Comparison of ENCODE assay signal across 24 mouse cellular contexts in the genomic region with DNA sequence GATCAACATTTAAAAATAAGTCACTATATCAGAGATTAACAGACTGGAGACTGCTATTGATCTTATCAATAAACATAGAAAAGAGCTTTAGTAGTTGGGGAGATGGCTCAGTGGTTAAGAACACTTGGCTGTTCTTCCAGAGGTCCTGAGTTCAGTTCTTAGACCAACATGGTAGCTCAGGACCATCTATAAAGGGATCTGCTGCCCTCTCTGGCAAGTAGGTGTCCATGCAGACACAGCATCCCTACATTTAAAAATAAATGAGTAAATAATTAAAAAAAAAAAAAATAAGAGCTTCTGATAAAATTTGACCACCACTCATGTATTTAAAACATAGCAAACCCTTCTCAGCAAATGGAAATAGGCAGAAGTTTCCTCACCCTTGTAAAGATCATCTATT. TPM values are rescaled to one million over a fixed set of nuclear protein-coding genes. Genes with fewer than 3 reads are reported as not detected.
A peak's percentile ranks its signal among the peaks of the same experiment; 100 is the strongest.
DNase-seq lines count a peak whose midpoint lies in the region; ATAC-seq and TF ChIP-seq lines count a peak whose summit lies in the region.
"Had no signal": no experiment of that assay in that cellular context is flagged by ENCODE, and none has a peak within 500 bp of the region (broad histone marks: within the 10 kb centered on the region; RNA-seq: fewer than 3 reads in every experiment).

No protein-coding gene starts in this region.

- DNase-seq in layer of hippocampus, adult 2 months (ENCODE audit: low spot score in 2 of 2): no peak
- no peak for DNase-seq in layer of hippocampus, postnatal 10 days (ENCODE audit: low spot score in 2 of 2)
- DNase-seq in CH12.LX (ENCODE audit: extremely low read depth) (no peak), R1 (ENCODE audit: low read depth, low spot score) (peak; percentile 15)
- no peak for DNase-seq in retina, embryonic 14.5 days (ENCODE audit: low spot score)
- DNase-seq in right cerebral cortex, postnatal 10 days (ENCODE audit: low spot score in 2 of 2): no peak
- DNase-seq: B cell, adult 2 months; cerebellum, adult 18-20 months; cerebellum, adult 9-10 months; cerebellum, postnatal 14 days; forebrain, postnatal 0 days; gastrocnemius, postnatal 25 days; heart, adult 18-20 months; heart, postnatal 10 days; heart, postnatal 36 days had no signal

- TF ChIP-seq CTCF in layer of hippocampus, adult 2 months (conservative IDR thresholded peaks at IDR 0.05): peak; percentile 28; the same call in 1 of the 2 replicates
- peak in 1 of 2 experiments; percentile 41; a peak in 2 of 4 replicates for TF ChIP-seq CTCF in CH12.LX (conservative IDR thresholded peaks at IDR 0.05 in 1 of 2, IDR thresholded peaks at IDR 0.05 in 1 of 2; ENCODE audit: low read depth in 2 of 2, low read length in 2 of 2)

- dilution Hi-C loops in CH12.LX (cut with MboI; ENCODE audit: extremely low pct_ligation_motif_present, extremely low pct_unique_long_range_greater_than_20kb, low sequenced_read_pairs): no loop called here

- no peak overlapping the region for H3K4me2 ChIP-seq in CH12.LX (ENCODE audit: insufficient read depth, low read depth, poor library complexity, severe bottlenecking)
- H3K4me2 ChIP-seq: heart, embryonic 12.5 days; heart, embryonic 15.5 days; hindbrain, embryonic 13.5 days had no signal

- no peaks in the 10 kb centered on the region for H3K27me3 ChIP-seq in CH12.LX (replicated peaks)
- H3K27me3 ChIP-seq: heart, embryonic 12.5 days; heart, embryonic 15.5 days; hindbrain, embryonic 13.5 days had no signal

- TF ChIP-seq EP300 in CH12.LX (IDR thresholded peaks at IDR 0.05; ENCODE audit: low read length): no peak

- in situ Hi-C loops in CH12.LX (cut with MboI; ENCODE audit: low pct_ligation_motif_present, low pct_unique_long_range_greater_than_20kb, low sequenced_read_pairs): no loop called here

- ATAC-seq in megakaryocyte progenitor cell, adult 5-6 weeks (replicated peaks; ENCODE audit: poor library complexity): peak; percentile 64
- ATAC-seq: activated CD4-positive, CD25-positive, alpha-beta regulatory T cell, adult 4 months; forebrain, embryonic 14.5 days; forebrain, postnatal 0 days; hindbrain, embryonic 16.5 days; inflammation-experienced regulatory T-cells, adult 6 months had no signal

- TF ChIP-seq POLR2A in CH12.LX (IDR thresholded peaks at IDR 0.05; ENCODE audit: low read depth, low read length): no peak

- no peaks in the 10 kb centered on the region for H3K9me3 ChIP-seq in CH12.LX (replicated peaks; ENCODE audit: low read length)
- H3K9me3 ChIP-seq: heart, embryonic 12.5 days; heart, embryonic 15.5 days; hindbrain, embryonic 10.5 days; hindbrain, embryonic 13.5 days had no signal

- no peaks in the 10 kb centered on the region for H3K79me2 ChIP-seq in CH12.LX (replicated peaks; ENCODE audit: control insufficient read depth, extremely low read depth, insufficient read depth, poor library complexity, severe bottlenecking)

- peak; percentile 25 for TF ChIP-seq RAD21 in CH12.LX (IDR thresholded peaks at IDR 0.05; ENCODE audit: low read depth, low read length)

- peaks cover 18 to 46% of the 10 kb centered on the region in 2 experiments for H3K36me3 ChIP-seq in CH12.LX (replicated peaks in 1 of 2; ENCODE audit: control insufficient read depth in 1 of 2, insufficient read depth in 1 of 2, low read length in 1 of 2)

- H3K4me1 ChIP-seq in CH12.LX (ENCODE audit: control insufficient read depth in 1 of 2, insufficient read depth in 2 of 2): no peaks in the 10 kb centered on the region
- H3K4me1 ChIP-seq: hindbrain, embryonic 10.5 days; hindbrain, embryonic 13.5 days had no signal

- no peak overlapping the region for H3K9ac ChIP-seq in CH12.LX (ENCODE audit: insufficient read depth, low read depth)
- H3K9ac ChIP-seq: forebrain, postnatal 0 days; heart, embryonic 12.5 days; heart, embryonic 15.5 days; hindbrain, embryonic 13.5 days had no signal

- no peak overlapping the region for H3K4me3 ChIP-seq in layer of hippocampus, adult 2 months
- H3K4me3 ChIP-seq in CH12.LX (replicated peaks in 1 of 3; ENCODE audit: low read depth in 2 of 3, low read length in 2 of 3, poor library complexity in 1 of 3): no peak overlapping the region
- H3K4me3 ChIP-seq: heart, embryonic 12.5 days; heart, embryonic 15.5 days; hindbrain, embryonic 10.5 days; hindbrain, embryonic 13.5 days had no signal

- no peak overlapping the region for H3K27ac ChIP-seq in layer of hippocampus, adult 2 months
- H3K27ac ChIP-seq in CH12.LX (ENCODE audit: insufficient read depth, low read depth): no peak overlapping the region
- H3K27ac ChIP-seq: heart, embryonic 15.5 days; hindbrain, embryonic 10.5 days; hindbrain, embryonic 13.5 days had no signal

TF ChIP-seq in CH12.LX, 34 proteins besides CTCF, POLR2A, EP300 and RAD21:
- no peak for TF ChIP-seq USF1 (IDR thresholded peaks at IDR 0.05; ENCODE audit: low read depth, low read length)
- no peak for TF ChIP-seq MXI1 (IDR thresholded peaks at IDR 0.05; ENCODE audit: low read depth, low read length)
- no peak for TF ChIP-seq NRF1 (IDR thresholded peaks at IDR 0.05; ENCODE audit: low read depth, low read length)
- TF ChIP-seq POLR2AphosphoS2 (IDR thresholded peaks at IDR 0.05; ENCODE audit: low read depth, low read length): no peak
- TF ChIP-seq RCOR1 (conservative IDR thresholded peaks at IDR 0.05; ENCODE audit: low read depth, low read length): no peak
- no peak for TF ChIP-seq PAX5 (IDR thresholded peaks at IDR 0.05; ENCODE audit: low read length)
- TF ChIP-seq KAT2A (IDR thresholded peaks at IDR 0.05; ENCODE audit: insufficient replicate concordance, low read length): no peak
- no peak for TF ChIP-seq SMC3 (IDR thresholded peaks at IDR 0.05; ENCODE audit: low read depth, low read length)
- TF ChIP-seq JUND (conservative IDR thresholded peaks at IDR 0.05; ENCODE audit: low read depth, low read length): no peak
- no peak for TF ChIP-seq TCF12 (IDR thresholded peaks at IDR 0.05; ENCODE audit: low read depth, low read length)
- no peak for TF ChIP-seq ZNF384 (IDR thresholded peaks at IDR 0.05; ENCODE audit: low read depth, low read length)
- no peak for TF ChIP-seq MYC (IDR thresholded peaks at IDR 0.05; ENCODE audit: low read depth, low read length)
- TF ChIP-seq ELF1 (IDR thresholded peaks at IDR 0.05; ENCODE audit: low read depth, low read length): no peak
- TF ChIP-seq JUN (IDR thresholded peaks at IDR 0.05; ENCODE audit: insufficient read depth, low read depth, low read length): no peak
TF ChIP-seq in CH12.LX: peak in this region for 0.

RNA-seq across cellular contexts. Expression of a gene that starts 9.2 kb away (rescaled TPM):
- 100 to 1,000 TPM; 130 to 132 TPM for total RNA-seq in layer of hippocampus, adult 2 months (2021)
- 100 to 1,000 TPM; 122 to 126 TPM for total RNA-seq in layer of hippocampus, postnatal 10 days (2021)
- 26.5 and 27.8 TPM in 2 replicates for total RNA-seq in CH12.LX (2012; rRNA removed)
- 37.6 and 38.2 TPM in 2 replicates for total RNA-seq in CH12.LX (2014; rRNA removed)
- 38.7 and 49.5 TPM in 2 replicates for polyA plus RNA-seq in CH12.LX (2012; ENCODE audit: insufficient read length, low read depth)
- total RNA-seq in megakaryocyte progenitor cell, adult 5-6 weeks (2015): 34.2 and 39.6 TPM in 2 replicates
- 35.8 and 40.7 TPM in 2 replicates for total RNA-seq in megakaryocyte progenitor cell, adult 5-6 weeks (2017)
